Mouse (Mus musculus) c-Kit-positive CD71-negative TER-119-negative erythroid progenitor cells, embryonic 14.5 days (primary cell): ENCODE measurements at regions not wholly inside any gene's neighbourhood (a gene's known extent, or its start where the extent isn't known, plus 50 kb on each side); places are given as distances from the start of the nearest gene placed in this dataset.
A peak's percentile ranks its signal among the peaks of the same experiment; 100 is the strongest.

Source experiments
- DNase-seq: peaks from one replicate; pipeline ENCODE4 v3.0.0-alpha.2; 2013; ENCODE audit warnings: low read depth

- no peak for DNase-seq
These were observed 148.6 kb downstream of the Sec61b start for GRCm38 (mm10) chr4:47622851-47623743.

- no peak for DNase-seq
These were observed 155.5 kb downstream of the Sec61b start for GRCm38 (mm10) chr4:47630006-47630405.

- no peak for DNase-seq
These were observed 156.0 kb downstream of the Sec61b start for GRCm38 (mm10) chr4:47630427-47630826.

GRCm38 (mm10) chr4:47638876-47639494 lies 164.5 kb downstream of the Sec61b start:
- DNase-seq = no peak

GRCm38 (mm10) chr4:47645093-47645492 lies 170.6 kb downstream of the Sec61b start:
- DNase-seq = no peak

GRCm38 (mm10) chr4:47648701-47649100 lies 174.2 kb downstream of the Sec61b start:
- no peak for DNase-seq

GRCm38 (mm10) chr4:47649951-47650350 lies 175.5 kb downstream of the Sec61b start:
- no peak for DNase-seq

GRCm38 (mm10) chr4:47651521-47651920 lies 177.1 kb downstream of the Sec61b start:
- no peak for DNase-seq

- DNase-seq = no peak
These were observed 178.7 kb downstream of the Sec61b start for GRCm38 (mm10) chr4:47653143-47653542.

GRCm38 (mm10) chr4:47669519-47669918 lies 195.1 kb downstream of the Sec61b start:
- no peak for DNase-seq

- no peak for DNase-seq
These were observed 196.0 kb downstream of the Sec61b start for GRCm38 (mm10) chr4:47670476-47670875.

GRCm38 (mm10) chr4:47671362-47671761 lies 196.9 kb downstream of the Sec61b start:
- no peak for DNase-seq

GRCm38 (mm10) chr4:47681141-47681540 lies 206.7 kb downstream of the Sec61b start:
- DNase-seq = no peak

GRCm38 (mm10) chr4:47691207-47691606 lies 216.7 kb downstream of the Sec61b start:
- no peak for DNase-seq

- no peak for DNase-seq
These were observed 218.2 kb downstream of the Sec61b start for GRCm38 (mm10) chr4:47692654-47693053.

- DNase-seq = no peak
These were observed 218.8 kb downstream of the Sec61b start for GRCm38 (mm10) chr4:47693221-47693620.

- no peak for DNase-seq
These were observed 222.6 kb downstream of the Sec61b start for GRCm38 (mm10) chr4:47697071-47697470.

- DNase-seq = no peak
These were observed 224.1 kb downstream of the Sec61b start for GRCm38 (mm10) chr4:47698514-47698913.

- DNase-seq = no peak
These were observed 224.5 kb downstream of the Sec61b start for GRCm38 (mm10) chr4:47698926-47699325.

- DNase-seq = no peak
These were observed 229.0 kb downstream of the Sec61b start for GRCm38 (mm10) chr4:47703501-47703900.

- DNase-seq = peak; percentile 9
These were observed 230.1 kb downstream of the Sec61b start for GRCm38 (mm10) chr4:47704607-47705006.

GRCm38 (mm10) chr4:47707966-47708365 lies 233.5 kb downstream of the Sec61b start:
- DNase-seq = no peak

GRCm38 (mm10) chr4:47713387-47713786 lies 238.9 kb downstream of the Sec61b start:
- DNase-seq = no peak
